Mouse (Mus musculus) liver, adult 2 months (tissue): ENCODE measurements around the gene Fhl1.

Source experiments
- CTCF ChIP-seq: fragments of 200-500 bp; IDR thresholded peaks from 2 replicates; pipeline ENCODE4 v1.5.1; 2011; ENCODE audit warnings: low read depth, low read length, control low read depth
- POLR2A ChIP-seq: fragments of 200-500 bp; IDR thresholded peaks from 2 replicates; pipeline ENCODE4 v1.6.1; 2011; ENCODE audit warnings: low read length, control low read depth; ENCODE audit not compliant: insufficient read depth; ENCODE audit errors: extremely low read depth

- no peak for TF ChIP-seq POLR2A
- TF ChIP-seq CTCF: no peak
Observed at GRCm38 (mm10) chrX:56694539-56694938, 37.0 kb upstream of the Fhl1 start.
